Comparison of ENCODE assay signal across 10 mouse cellular contexts in genomic region chr13:90923617-90924016, GRCm38 (mm10). TPM values are rescaled to one million over a fixed set of nuclear protein-coding genes. Genes with fewer than 3 reads are reported as not detected.
DNase-seq lines count a peak whose midpoint lies in the region; ATAC-seq and TF ChIP-seq lines count a peak whose summit lies in the region.
"Not testable (repeated sequence)": the region's sequence is repeated elsewhere in the genome, so short reads cannot be mapped to it uniquely, and the experiment has no call there.
"Had no signal": no experiment of that assay in that cellular context is flagged by ENCODE, and none has a peak within 500 bp of the region (broad histone marks: within the 10 kb centered on the region; RNA-seq: fewer than 3 reads in every experiment).

No protein-coding gene starts in this region.

- H3K9me3 ChIP-seq in embryonic facial prominence, embryonic 14.5 days (ENCODE audit: control insufficient read depth, low read length); heart, embryonic 10.5 days; hindbrain, embryonic 16.5 days (ENCODE audit: control insufficient read depth, low read length); limb, embryonic 10.5 days (replicated peaks); midbrain, postnatal 0 days (ENCODE audit: low read length); stomach, embryonic 16.5 days (replicated peaks; ENCODE audit: control insufficient read depth, low read length): not testable (repeated sequence)

- not testable (repeated sequence) for H3K27me3 ChIP-seq in embryonic facial prominence, embryonic 14.5 days (replicated peaks; ENCODE audit: control insufficient read depth, insufficient read depth, low read length); heart, embryonic 10.5 days (ENCODE audit: insufficient read depth, poor library complexity, severe bottlenecking); hindbrain, embryonic 16.5 days (replicated peaks; ENCODE audit: control insufficient read depth, insufficient read depth, low read length); limb, embryonic 10.5 days (ENCODE audit: low read depth, poor library complexity, severe bottlenecking); midbrain, postnatal 0 days (ENCODE audit: insufficient read depth, low read length); stomach, embryonic 16.5 days (ENCODE audit: control insufficient read depth, insufficient read depth, low read length)

- peak overlapping the region; percentile 84 for H3K27ac ChIP-seq in embryonic facial prominence, embryonic 14.5 days (replicated peaks; ENCODE audit: low read depth, low read length)
- peak overlapping the region; percentile 98 for H3K27ac ChIP-seq in heart, embryonic 10.5 days
- not testable (repeated sequence) for H3K27ac ChIP-seq in hindbrain, embryonic 16.5 days (ENCODE audit: low read depth, low read length)
- H3K27ac ChIP-seq in limb, embryonic 10.5 days = peak overlapping the region; percentile 97
- peak overlapping the region; percentile 48; the same call in 1 of the 2 replicates for H3K27ac ChIP-seq in midbrain, postnatal 0 days (ENCODE audit: low read depth, low read length)
- peak overlapping the region; percentile 85 for H3K27ac ChIP-seq in stomach, embryonic 16.5 days (ENCODE audit: low read length)

- not testable (repeated sequence) for ATAC-seq in embryonic facial prominence, embryonic 14.5 days (ENCODE audit: low read depth); hindbrain, embryonic 16.5 days; midbrain, postnatal 0 days (ENCODE audit: low FRiP score); stomach, embryonic 16.5 days (ENCODE audit: insufficient read depth, low FRiP score)

- TF ChIP-seq POLR2A in lung, adult 2 months (IDR thresholded peaks at IDR 0.05; ENCODE audit: borderline replicate concordance, extremely low read depth, low read depth, low read length) = not testable (repeated sequence)

- peak overlapping the region; percentile 76 for H3K4me2 ChIP-seq in embryonic facial prominence, embryonic 14.5 days (ENCODE audit: low read depth, low read length)
- peak overlapping the region; percentile 77 for H3K4me2 ChIP-seq in hindbrain, embryonic 16.5 days (ENCODE audit: low read length)
- peak overlapping the region; percentile 60 for H3K4me2 ChIP-seq in midbrain, postnatal 0 days (ENCODE audit: low read depth, low read length, poor library complexity, severe bottlenecking)
- peak overlapping the region; percentile 76 for H3K4me2 ChIP-seq in stomach, embryonic 16.5 days (ENCODE audit: low read depth, low read length)

- not testable (repeated sequence) for H3K4me1 ChIP-seq in embryonic facial prominence, embryonic 14.5 days (ENCODE audit: control insufficient read depth, insufficient read depth, low read length); heart, embryonic 10.5 days; hindbrain, embryonic 16.5 days (ENCODE audit: control insufficient read depth, insufficient read depth, low read depth, low read length); limb, embryonic 10.5 days; lung, adult 2 months (ENCODE audit: control insufficient read depth, insufficient read depth, low read length); midbrain, postnatal 0 days (ENCODE audit: insufficient read depth, low read length); stomach, embryonic 16.5 days (ENCODE audit: control insufficient read depth, insufficient read depth, low read length)

- WGBS in embryonic facial prominence, embryonic 14.5 days = 1% methylated on average over 13 of the region's 13 CpGs
- WGBS in heart, embryonic 10.5 days = 2% methylated on average over 13 of the region's 13 CpGs
- WGBS in hindbrain, embryonic 16.5 days = under 1% methylated on average over 12 of the region's 13 CpGs
- under 1% methylated on average over 13 of the region's 13 CpGs for WGBS in limb, embryonic 10.5 days
- WGBS in lung, adult 2 months = under 1% methylated on average over 13 of the region's 13 CpGs
- WGBS in midbrain, postnatal 0 days = 1% methylated on average over 13 of the region's 13 CpGs
- under 1% methylated on average over 13 of the region's 13 CpGs for WGBS in stomach, embryonic 16.5 days

- H3K4me3 ChIP-seq in embryonic facial prominence, embryonic 14.5 days (ENCODE audit: low read depth, low read length) = peak overlapping the region; percentile 95
- peak overlapping the region; percentile 92 for H3K4me3 ChIP-seq in heart, embryonic 10.5 days
- peak overlapping the region; percentile 90 for H3K4me3 ChIP-seq in hindbrain, embryonic 16.5 days (ENCODE audit: low read length)
- H3K4me3 ChIP-seq in limb, embryonic 10.5 days = peak overlapping the region; percentile 83
- peak overlapping the region; percentile 94 for H3K4me3 ChIP-seq in lung, adult 2 months (replicated peaks; ENCODE audit: extremely low read depth, low read depth, low read length)
- H3K4me3 ChIP-seq in midbrain, postnatal 0 days (ENCODE audit: low read depth, low read length) = peak overlapping the region; percentile 51
- H3K4me3 ChIP-seq in stomach, embryonic 16.5 days (replicated peaks; ENCODE audit: low read length) = peak overlapping the region; percentile 91

- TF ChIP-seq CTCF in lung, adult 2 months (IDR thresholded peaks at IDR 0.05; ENCODE audit: insufficient read depth, low read length); midbrain, postnatal 0 days (IDR thresholded peaks at IDR 0.05): not testable (repeated sequence)

- peaks cover 39% of the 10 kb centered on the region for H3K36me3 ChIP-seq in embryonic facial prominence, embryonic 14.5 days (ENCODE audit: control insufficient read depth, insufficient read depth, low read length)
- peaks cover 39% of the 10 kb centered on the region for H3K36me3 ChIP-seq in heart, embryonic 10.5 days
- H3K36me3 ChIP-seq in hindbrain, embryonic 16.5 days (ENCODE audit: control insufficient read depth, insufficient read depth, low read length) = peaks cover 21% of the 10 kb centered on the region
- peaks cover 45% of the 10 kb centered on the region for H3K36me3 ChIP-seq in limb, embryonic 10.5 days
- peaks cover 11% of the 10 kb centered on the region; the same call in 1 of the 2 replicates for H3K36me3 ChIP-seq in midbrain, postnatal 0 days (ENCODE audit: insufficient read depth, low read length)
- H3K36me3 ChIP-seq in stomach, embryonic 16.5 days (ENCODE audit: control insufficient read depth, insufficient read depth, low read length) = peaks cover 15% of the 10 kb centered on the region; the same call in 1 of the 2 replicates

- peak overlapping the region; percentile 99 for H3K9ac ChIP-seq in embryonic facial prominence, embryonic 14.5 days (ENCODE audit: low read depth, low read length)
- H3K9ac ChIP-seq in hindbrain, embryonic 16.5 days (ENCODE audit: low read depth, low read length) = peak overlapping the region; percentile 95
- H3K9ac ChIP-seq in midbrain, postnatal 0 days (replicated peaks; ENCODE audit: low read length, poor library complexity, severe bottlenecking) = peak overlapping the region; percentile 68
- H3K9ac ChIP-seq in stomach, embryonic 16.5 days (ENCODE audit: low read length) = peak overlapping the region; percentile 97

- DNase-seq in MN1 (ENCODE audit: low spot score) = peak; percentile 31
- DNase-seq in embryonic facial prominence, embryonic 14.5 days (ENCODE audit: low spot score); heart, embryonic 10.5 days (ENCODE audit: low spot score); limb, embryonic 10.5 days (ENCODE audit: low spot score); lung, adult 2 months; midbrain, postnatal 0 days (ENCODE audit: low spot score): not testable (repeated sequence)

RNA-seq across cellular contexts. Expression of gene Rps23, which starts 0.9 kb away (rescaled TPM):
- 300 and 334 TPM in 2 replicates for polyA plus RNA-seq in embryonic facial prominence, embryonic 14.5 days (2014; fragmentation: Nextera tagmentation; extraction: Ambion mirVana)
- 139 and 171 TPM in 2 replicates for polyA plus RNA-seq in heart, embryonic 10.5 days (2016; fragmentation: Nextera tagmentation; extraction: Ambion mirVana)
- polyA plus RNA-seq in hindbrain, embryonic 16.5 days (2015; fragmentation: Nextera tagmentation; extraction: Ambion mirVana) = 78.4 and 85.6 TPM in 2 replicates
- 214 and 252 TPM in 2 replicates for polyA plus RNA-seq in limb, embryonic 10.5 days (2016; fragmentation: Nextera tagmentation; extraction: Ambion mirVana)
- polyA plus RNA-seq in lung, adult 2 months (2012; rRNA removed) = 175 and 177 TPM in 2 replicates
- 183 and 260 TPM in 2 replicates for total RNA-seq in midbrain, postnatal 0 days (2014; rRNA removed)
- polyA plus RNA-seq in midbrain, postnatal 0 days (2015; fragmentation: Nextera tagmentation; extraction: Ambion mirVana) = 111 and 140 TPM in 2 replicates
- polyA plus RNA-seq in stomach, embryonic 16.5 days (2015; fragmentation: Nextera tagmentation; extraction: Ambion mirVana) = 167 and 217 TPM in 2 replicates

RNA-seq across cellular contexts. Expression of gene Atp6ap1l, which starts 18.5 kb away (rescaled TPM):
- 0.75 and 0.90 TPM in 2 replicates for polyA plus RNA-seq in embryonic facial prominence, embryonic 14.5 days (2014; fragmentation: Nextera tagmentation; extraction: Ambion mirVana)
- 0.39 TPM in 1 of 2 replicates, not detected in the other for polyA plus RNA-seq in heart, embryonic 10.5 days (2016; fragmentation: Nextera tagmentation; extraction: Ambion mirVana)
- polyA plus RNA-seq in hindbrain, embryonic 16.5 days (2015; fragmentation: Nextera tagmentation; extraction: Ambion mirVana) = 0.21 and 0.59 TPM in 2 replicates
- polyA plus RNA-seq in limb, embryonic 10.5 days (2016; fragmentation: Nextera tagmentation; extraction: Ambion mirVana) = 0.30 TPM in 1 of 2 replicates, not detected in the other
- not detected in 2 replicates for polyA plus RNA-seq in lung, adult 2 months (2012; rRNA removed)
- total RNA-seq in midbrain, postnatal 0 days (2014; rRNA removed) = 0.38 and 0.90 TPM in 2 replicates
- 0.72 and 0.76 TPM in 2 replicates for polyA plus RNA-seq in midbrain, postnatal 0 days (2015; fragmentation: Nextera tagmentation; extraction: Ambion mirVana)
- polyA plus RNA-seq in stomach, embryonic 16.5 days (2015; fragmentation: Nextera tagmentation; extraction: Ambion mirVana) = not detected in 2 replicates
- total RNA-seq: adrenal gland, adult 2 months; gastrocnemius, adult 18-20 months had no signal
- polyA plus RNA-seq: adrenal gland, adult 2 months had no signal
